Mouse (Mus musculus): ENCODE data around the gene Ppp1r12a. TPM values are rescaled to one million over a fixed set of nuclear protein-coding genes. Genes with fewer than 3 reads are reported as not detected.
A peak's percentile ranks its signal among the peaks of the same experiment; 100 is the strongest.
"Not testable (repeated sequence)": the region's sequence is repeated elsewhere in the genome, so short reads cannot be mapped to it uniquely, and the experiment has no call there.

The Ppp1r12a gene
- total RNA-seq, 2 experiments from 2014 or later = 145 to 150 TPM

- TF ChIP-seq CTCF (IDR thresholded peaks at IDR 0.05) = no peak
- intact Hi-C loops (cut with DNase I) = no loop called here
- no peak overlapping the region for H3K4me3 ChIP-seq
Observed at GRCm38 (mm10) chr10:108237049-108237448, 75.1 kb downstream of the Ppp1r12a start.

GRCm38 (mm10) chr10:108239061-108239460, 77.1 kb downstream of the Ppp1r12a start:
- no peak for DNase-seq (ENCODE audit: extremely low spot score in 1 of 2, low spot score in 2 of 2)
- Histone ChIP-seq H3K4me3 (no peak overlapping the region), H3K27ac (no peak overlapping the region)
- no peak for TF ChIP-seq CTCF (IDR thresholded peaks at IDR 0.05)
- intact Hi-C loops (cut with DNase I) = no loop called here

More at GRCm38 (mm10) chr10:108237049-108237448, 75.1 kb downstream of the Ppp1r12a start:
- DNase-seq (ENCODE audit: extremely low spot score in 1 of 2, low spot score in 2 of 2) = no peak
- H3K27ac ChIP-seq = no peak overlapping the region

- no peak for TF ChIP-seq CTCF (IDR thresholded peaks at IDR 0.05)
- Histone ChIP-seq H3K27ac (no peak overlapping the region), H3K4me3 (no peak overlapping the region)
- DNase-seq (ENCODE audit: extremely low spot score in 1 of 2, low spot score in 2 of 2) = no peak
- intact Hi-C loops (cut with DNase I) = no loop called here
Observed at GRCm38 (mm10) chr10:108250710-108251109, 88.7 kb downstream of the Ppp1r12a start.

- DNase-seq (ENCODE audit: extremely low spot score in 1 of 2, low spot score in 2 of 2) = no peak
- Histone ChIP-seq H3K27ac (no peak overlapping the region), H3K4me3 (no peak overlapping the region)
- intact Hi-C loops (cut with DNase I) = no loop called here
- TF ChIP-seq CTCF (IDR thresholded peaks at IDR 0.05) = no peak
Observed at GRCm38 (mm10) chr10:108251181-108251580, 89.2 kb downstream of the Ppp1r12a start.

GRCm38 (mm10) chr10:108255812-108256376, 93.9 kb downstream of the Ppp1r12a start:
- intact Hi-C loops (cut with DNase I) = no loop called here
- TF ChIP-seq CTCF (IDR thresholded peaks at IDR 0.05) = no peak
- no peak overlapping the region for H3K27ac ChIP-seq
- no peak for DNase-seq (ENCODE audit: extremely low spot score in 1 of 2, low spot score in 2 of 2)
- no peak overlapping the region for H3K4me3 ChIP-seq

GRCm38 (mm10) chr10:108260931-108261330, 98.9 kb downstream of the Ppp1r12a start:
- no peak for DNase-seq (ENCODE audit: extremely low spot score in 1 of 2, low spot score in 2 of 2)
- intact Hi-C loops (cut with DNase I) = loop anchor here (10.0 kb wide), 1 partner anchor 326 kb away; no protein-coding TSS in a partner anchor
- TF ChIP-seq CTCF (IDR thresholded peaks at IDR 0.05) = no peak
- H3K4me3 ChIP-seq = no peak overlapping the region
- peak overlapping the region; percentile 8; the same call in 1 of the 2 replicates for H3K27ac ChIP-seq

GRCm38 (mm10) chr10:108264641-108265040, 102.6 kb downstream of the Ppp1r12a start:
- intact Hi-C loops (cut with DNase I) = loop anchor here (10.0 kb wide), 1 partner anchor 330 kb away; no protein-coding TSS in a partner anchor
- Histone ChIP-seq H3K4me3 (no peak overlapping the region), H3K27ac (no peak overlapping the region)
- DNase-seq (ENCODE audit: extremely low spot score in 1 of 2, low spot score in 2 of 2) = no peak
- TF ChIP-seq CTCF (IDR thresholded peaks at IDR 0.05) = no peak

- Histone ChIP-seq H3K4me3 (no peak overlapping the region), H3K27ac (no peak overlapping the region)
- no peak for DNase-seq (ENCODE audit: extremely low spot score in 1 of 2, low spot score in 2 of 2)
- intact Hi-C loops (cut with DNase I) = no loop called here
- TF ChIP-seq CTCF (IDR thresholded peaks at IDR 0.05) = no peak
Observed at GRCm38 (mm10) chr10:108271201-108271600, 109.2 kb downstream of the Ppp1r12a start.

GRCm38 (mm10) chr10:108276678-108277077, 114.7 kb downstream of the Ppp1r12a start:
- no peak overlapping the region for H3K4me3 ChIP-seq
- DNase-seq (ENCODE audit: extremely low spot score in 1 of 2, low spot score in 2 of 2) = no peak
- intact Hi-C loops (cut with DNase I) = no loop called here
- no peak overlapping the region for H3K27ac ChIP-seq
- TF ChIP-seq CTCF (IDR thresholded peaks at IDR 0.05) = no peak

- intact Hi-C loops (cut with DNase I) = no loop called here
- Histone ChIP-seq H3K4me3 (no peak overlapping the region), H3K27ac (no peak overlapping the region)
- DNase-seq (ENCODE audit: extremely low spot score in 1 of 2, low spot score in 2 of 2) = peak in 1 of 2 experiments; percentile 4
- no peak for TF ChIP-seq CTCF (IDR thresholded peaks at IDR 0.05)
Observed at GRCm38 (mm10) chr10:108277198-108277597, 115.2 kb downstream of the Ppp1r12a start.

- intact Hi-C loops (cut with DNase I) = loop anchor here (10.0 kb wide), 1 partner anchor 426 kb away; no protein-coding TSS in a partner anchor
- H3K27ac ChIP-seq; H3K4me3 ChIP-seq; DNase-seq (ENCODE audit: extremely low spot score in 1 of 2, low spot score in 2 of 2): not testable (repeated sequence)
Observed at GRCm38 (mm10) chr10:108281099-108281498, 119.1 kb downstream of the Ppp1r12a start.

GRCm38 (mm10) chr10:108282351-108282750, 120.4 kb downstream of the Ppp1r12a start:
- intact Hi-C loops (cut with DNase I) = loop anchor here (10.0 kb wide), 1 partner anchor 428 kb away; no protein-coding TSS in a partner anchor
- H3K27ac ChIP-seq = no peak overlapping the region
- no peak for TF ChIP-seq CTCF (IDR thresholded peaks at IDR 0.05)
- no peak overlapping the region for H3K4me3 ChIP-seq
- no peak for DNase-seq (ENCODE audit: extremely low spot score in 1 of 2, low spot score in 2 of 2)

GRCm38 (mm10) chr10:108283418-108283817, 121.4 kb downstream of the Ppp1r12a start:
- no peak for DNase-seq (ENCODE audit: extremely low spot score in 1 of 2, low spot score in 2 of 2)
- H3K27ac ChIP-seq = no peak overlapping the region
- no peak for TF ChIP-seq CTCF (IDR thresholded peaks at IDR 0.05)
- intact Hi-C loops (cut with DNase I) = loop anchor here (10.0 kb wide), 1 partner anchor 429 kb away; no protein-coding TSS in a partner anchor
- no peak overlapping the region for H3K4me3 ChIP-seq

All from left cerebral cortex, adult 2 months (tissue).